Mouse (Mus musculus) embryonic facial prominence, embryonic 10.5 days (tissue): ENCODE measurements at regions not wholly inside any gene's neighbourhood (a gene's known extent, or its start where the extent isn't known, plus 50 kb on each side); places are given as distances from the start of the nearest gene placed in this dataset.
A peak's percentile ranks its signal among the peaks of the same experiment; 100 is the strongest.

ENCODE experiments used
- DNase-seq: peaks from one replicate; pipeline ENCODE4 v3.0.0-alpha.2; 2017; ENCODE audit warnings: low spot score
- H3K27ac ChIP-seq: fragments of 300-500 bp; sonication (generic); replicated peaks from 2 replicates; pipeline ENCODE4 v1.5.1; 2016; ENCODE audit warnings: mild to moderate bottlenecking
- H3K27me3 ChIP-seq: fragments of 300-500 bp; sonication (generic); replicated peaks from 2 replicates; pipeline ENCODE4 v1.6.1; 2016; ENCODE audit warnings: low read depth, mild to moderate bottlenecking; ENCODE audit not compliant: poor library complexity, severe bottlenecking
- H3K36me3 ChIP-seq: fragments of 300-500 bp; sonication (generic); replicated peaks from 2 replicates; pipeline ENCODE4 v1.6.1; 2016; ENCODE audit warnings: mild to moderate bottlenecking, moderate library complexity
- H3K4me1 ChIP-seq: fragments of 300-500 bp; sonication (generic); 2 replicates; pipeline ENCODE4 v1.6.1; 2016
- H3K4me3 ChIP-seq: fragments of 300-500 bp; sonication (generic); 2 replicates; pipeline ENCODE4 v1.5.1; 2016; ENCODE audit warnings: mild to moderate bottlenecking, moderate library complexity
- H3K9me3 ChIP-seq: fragments of 300-500 bp; sonication (generic); 2 replicates; pipeline ENCODE4 v1.6.1; 2016; ENCODE audit warnings: mild to moderate bottlenecking
- WGBS: fragments of 180-500 bp; shearing (Covaris S2); methylation state at CpG from one replicate; pipeline ENCODE4 v1.1.7; 2016; 5-methylcytosine and 5-hydroxymethylcytosine counted together

- Histone ChIP-seq H3K9me3 (no peaks in the 10 kb centered on the region), H3K27me3 (0 out of 2 replicates have a peak, but pooled peaks cover 5% of the 10 kb centered on the region), H3K4me1 (peaks cover 15% of the 10 kb centered on the region), H3K27ac (no peak overlapping the region), H3K36me3 (no peaks in the 10 kb centered on the region), H3K4me3 (no peak overlapping the region)
- WGBS, result 91% methylated on average over 8 of the region's 8 CpGs
- DNase-seq, result no peak
These were observed 325.2 kb upstream of the Jarid2 start for GRCm38 (mm10) chr13:44404010-44404575.

DNA sequence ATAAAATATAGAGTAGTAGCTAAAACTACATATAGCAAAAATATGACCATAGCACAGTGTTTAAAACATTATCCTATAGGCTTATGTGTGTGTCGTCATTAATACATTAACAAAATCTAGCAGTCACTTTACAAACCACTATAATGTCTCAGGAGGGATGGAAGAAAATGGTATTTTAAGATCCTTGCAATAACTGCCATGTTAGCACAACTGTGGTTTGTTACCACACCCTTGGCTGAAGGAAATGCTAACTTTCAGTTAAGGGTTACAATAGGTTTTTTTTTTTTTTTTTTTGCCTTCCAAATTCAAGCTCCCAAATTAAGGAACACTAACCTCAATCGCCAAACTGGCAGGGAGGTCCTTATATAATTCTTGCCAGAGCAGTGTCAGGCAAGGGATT is 322.0 kb upstream of the Jarid2 start:
- Histone ChIP-seq H3K4me1 (peaks cover 17% of the 10 kb centered on the region), H3K9me3 (no peaks in the 10 kb centered on the region), H3K36me3 (no peaks in the 10 kb centered on the region), H3K4me3 (no peak overlapping the region), H3K27ac (no peak overlapping the region), H3K27me3 (0 out of 2 replicates have a peak, but pooled peaks cover 5% of the 10 kb centered on the region)
- DNase-seq, result no peak
- 85% methylated on average over 2 of the region's 2 CpGs for WGBS

- no peak overlapping the region for H3K27ac ChIP-seq
- H3K36me3 ChIP-seq, result no peaks in the 10 kb centered on the region
- H3K4me3 ChIP-seq, result no peak overlapping the region
- no peaks in the 10 kb centered on the region for H3K9me3 ChIP-seq
- no peak for DNase-seq
- H3K4me1 ChIP-seq, result peaks cover 27% of the 10 kb centered on the region
- H3K27me3 ChIP-seq, result 0 out of 2 replicates have a peak, but pooled peaks cover 4% of the 10 kb centered on the region
- WGBS, result 88% methylated on average over 6 of the region's 6 CpGs
These were observed 320.7 kb upstream of the Jarid2 start for GRCm38 (mm10) chr13:44408619-44408959.

GRCm38 (mm10) chr13:44408960-44409719 is 320.1 kb upstream of the Jarid2 start:
- WGBS, result 66% methylated on average over 14 of the region's 14 CpGs
- peaks cover 27% of the 10 kb centered on the region for H3K4me1 ChIP-seq
- no peak for DNase-seq
- H3K4me3 ChIP-seq, result no peak overlapping the region
- H3K27me3 ChIP-seq, result no peaks in the 10 kb centered on the region
- H3K36me3 ChIP-seq, result no peaks in the 10 kb centered on the region
- no peak overlapping the region for H3K27ac ChIP-seq
- no peaks in the 10 kb centered on the region for H3K9me3 ChIP-seq

DNA sequence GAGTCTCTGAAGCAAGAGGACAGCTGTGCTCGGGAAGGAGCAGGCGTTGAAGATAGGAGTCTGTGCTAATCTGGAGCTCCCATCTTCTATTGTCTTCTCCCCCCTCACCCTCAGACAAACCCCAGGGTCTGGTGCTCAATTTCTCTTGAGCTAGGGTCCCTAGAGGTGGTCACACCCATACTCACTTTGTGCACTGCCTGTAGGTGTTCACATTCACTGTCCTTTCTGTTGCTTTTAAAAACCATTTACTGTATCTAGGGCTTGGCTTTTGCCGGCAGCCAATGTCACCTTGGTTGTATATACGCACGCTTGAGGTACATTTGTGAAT is 319.6 kb upstream of the Jarid2 start:
- no peaks in the 10 kb centered on the region for H3K36me3 ChIP-seq
- 87% methylated on average over 5 of the region's 5 CpGs for WGBS
- H3K27ac ChIP-seq, result no peak overlapping the region
- no peaks in the 10 kb centered on the region for H3K9me3 ChIP-seq
- H3K4me1 ChIP-seq, result peaks cover 27% of the 10 kb centered on the region
- peaks cover 4% of the 10 kb centered on the region for H3K27me3 ChIP-seq
- DNase-seq, result no peak
- H3K4me3 ChIP-seq, result no peak overlapping the region

- Histone ChIP-seq H3K4me1 (peaks cover 39% of the 10 kb centered on the region), H3K36me3 (no peaks in the 10 kb centered on the region), H3K27me3 (peaks cover 7% of the 10 kb centered on the region), H3K4me3 (no peak overlapping the region), H3K9me3 (no peaks in the 10 kb centered on the region), H3K27ac (no peak overlapping the region)
- DNase-seq, result no peak
- 89% methylated on average over 2 of the region's 2 CpGs for WGBS
These were observed 317.3 kb upstream of the Jarid2 start for GRCm38 (mm10) chr13:44411781-44412496.

- no peak for DNase-seq
- WGBS, result 74% methylated on average over 9 of the region's 9 CpGs
- Histone ChIP-seq H3K9me3 (no peaks in the 10 kb centered on the region), H3K27me3 (peaks cover 7% of the 10 kb centered on the region), H3K4me1 (peaks cover 45% of the 10 kb centered on the region), H3K4me3 (no peak overlapping the region), H3K36me3 (no peaks in the 10 kb centered on the region), H3K27ac (no peak overlapping the region)
These were observed 316.0 kb upstream of the Jarid2 start for GRCm38 (mm10) chr13:44413305-44413704.

DNA sequence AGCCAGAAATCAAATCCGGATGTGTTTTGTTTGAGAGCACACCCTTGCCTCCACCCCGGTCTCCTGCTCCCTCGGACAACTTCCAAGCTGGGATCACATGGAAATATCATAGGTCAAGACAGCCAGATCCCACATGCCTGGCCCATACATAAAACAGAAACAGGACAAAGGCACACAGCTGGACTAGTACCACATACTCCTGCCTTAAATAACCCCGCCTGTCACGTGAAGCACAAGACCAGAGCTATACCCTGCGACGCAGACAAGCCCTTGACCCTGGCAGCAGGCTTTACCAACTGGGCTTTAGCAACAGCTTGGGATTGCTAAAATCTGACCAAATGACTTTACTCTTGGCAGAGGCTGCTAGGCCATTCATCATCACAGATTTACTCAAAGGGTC is 313.3 kb upstream of the Jarid2 start:
- Histone ChIP-seq H3K27me3 (peaks cover 7% of the 10 kb centered on the region), H3K27ac (no peak overlapping the region; the same call in 1 of the 2 replicates), H3K4me3 (no peak overlapping the region), H3K36me3 (no peaks in the 10 kb centered on the region), H3K9me3 (no peaks in the 10 kb centered on the region), H3K4me1 (peaks cover 51% of the 10 kb centered on the region)
- DNase-seq, result no peak
- WGBS, result 76% methylated on average over 7 of the region's 7 CpGs

- 8% methylated on average over 8 of the region's 8 CpGs for WGBS
- Histone ChIP-seq H3K9me3 (no peaks in the 10 kb centered on the region), H3K27ac (peak overlapping the region; percentile 61; the same call in 1 of the 2 replicates), H3K4me3 (no peak overlapping the region), H3K36me3 (no peaks in the 10 kb centered on the region), H3K27me3 (peaks cover 7% of the 10 kb centered on the region), H3K4me1 (peaks cover 54% of the 10 kb centered on the region)
- no peak for DNase-seq
These were observed 312.3 kb upstream of the Jarid2 start for GRCm38 (mm10) chr13:44416986-44417385.

- Histone ChIP-seq H3K4me1 (peaks cover 48% of the 10 kb centered on the region), H3K4me3 (no peak overlapping the region), H3K27ac (peak overlapping the region; percentile 80), H3K27me3 (peaks cover 11% of the 10 kb centered on the region), H3K36me3 (no peaks in the 10 kb centered on the region), H3K9me3 (no peaks in the 10 kb centered on the region)
- 66% methylated on average over 8 of the region's 8 CpGs for WGBS
- no peak for DNase-seq
These were observed 310.2 kb upstream of the Jarid2 start for GRCm38 (mm10) chr13:44419056-44419455.

DNA sequence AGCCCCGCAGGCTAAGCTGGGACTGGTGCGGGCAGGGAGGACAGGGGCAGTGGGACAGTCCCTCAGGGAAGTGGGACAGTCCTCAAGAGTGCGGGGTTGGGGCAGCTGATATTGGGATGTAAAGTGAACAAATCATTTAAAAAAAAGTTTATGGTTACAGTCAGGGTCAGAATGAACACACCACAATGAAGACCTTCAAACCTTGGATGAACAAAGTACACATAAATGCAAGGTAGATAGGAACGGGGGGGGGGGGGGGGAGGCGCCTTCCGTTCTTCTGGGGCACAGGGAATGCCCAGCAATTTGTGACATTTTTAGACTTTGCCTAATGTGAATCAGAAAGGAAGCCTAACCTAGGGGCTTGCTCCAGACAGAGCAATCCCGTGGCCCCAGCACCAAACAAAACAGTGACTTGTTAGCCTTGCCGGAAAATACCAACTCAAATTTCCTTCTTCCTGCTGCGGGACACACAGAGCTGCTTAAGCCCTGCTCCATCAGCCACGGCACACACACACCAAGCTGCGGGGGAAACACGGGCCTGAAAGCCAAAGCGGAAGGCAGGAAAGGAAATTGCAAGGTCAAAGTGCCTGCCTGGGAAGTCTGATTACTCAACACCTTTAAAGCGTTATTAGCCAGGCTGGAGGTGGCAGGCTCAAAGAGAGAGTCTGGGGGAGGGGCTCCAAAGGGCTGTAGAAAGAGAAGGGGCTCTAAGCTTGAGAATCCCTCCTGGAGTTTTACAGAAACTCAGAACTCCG is 309.6 kb upstream of the Jarid2 start:
- Histone ChIP-seq H3K36me3 (no peaks in the 10 kb centered on the region), H3K27ac (peak overlapping the region; percentile 80), H3K9me3 (no peaks in the 10 kb centered on the region), H3K4me3 (peak overlapping the region; percentile 41), H3K27me3 (peaks cover 7% of the 10 kb centered on the region), H3K4me1 (peaks cover 48% of the 10 kb centered on the region)
- peak; percentile 72 for DNase-seq
- 11% methylated on average over 14 of the region's 15 CpGs for WGBS

DNA sequence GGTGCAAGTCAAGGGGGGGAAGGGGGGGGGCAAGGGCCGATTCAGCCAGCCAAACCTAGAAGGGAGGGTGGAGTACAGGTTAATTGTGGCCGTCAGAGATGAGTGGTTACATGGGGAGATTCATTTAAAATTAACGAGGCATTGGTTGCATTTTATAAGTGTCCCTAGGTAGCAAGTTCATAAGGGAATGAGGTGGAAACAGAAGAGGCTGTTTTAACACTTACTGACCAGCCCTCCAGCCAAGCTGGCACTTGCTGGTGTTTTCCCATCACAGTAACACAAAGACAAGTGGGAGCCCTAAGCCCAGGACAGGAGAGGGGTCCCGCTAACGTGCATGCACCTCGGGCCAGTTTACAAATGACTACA is 309.1 kb upstream of the Jarid2 start:
- WGBS, result 19% methylated on average over 6 of the region's 6 CpGs

More for the DNA sequence above, 309.1 kb upstream of the Jarid2 start:
- H3K9me3 ChIP-seq, result no peaks in the 10 kb centered on the region
- peaks cover 10% of the 10 kb centered on the region; the same call in 1 of the 2 replicates for H3K27me3 ChIP-seq
- peak overlapping the region; percentile 80 for H3K27ac ChIP-seq
- H3K4me1 ChIP-seq, result peaks cover 48% of the 10 kb centered on the region
- H3K4me3 ChIP-seq, result peak overlapping the region; percentile 41
- no peaks in the 10 kb centered on the region for H3K36me3 ChIP-seq
- DNase-seq, result no peak
